Mouse (Mus musculus) fibroblast of lung, adult 2 months (primary cell): ENCODE data around the gene Cnst.

Experiments
- DNase-seq: peaks from one replicate; pipeline ENCODE4 v3.0.0-alpha.2; 2011; ENCODE audit warnings: low read depth

Gene Cnst

DNA sequence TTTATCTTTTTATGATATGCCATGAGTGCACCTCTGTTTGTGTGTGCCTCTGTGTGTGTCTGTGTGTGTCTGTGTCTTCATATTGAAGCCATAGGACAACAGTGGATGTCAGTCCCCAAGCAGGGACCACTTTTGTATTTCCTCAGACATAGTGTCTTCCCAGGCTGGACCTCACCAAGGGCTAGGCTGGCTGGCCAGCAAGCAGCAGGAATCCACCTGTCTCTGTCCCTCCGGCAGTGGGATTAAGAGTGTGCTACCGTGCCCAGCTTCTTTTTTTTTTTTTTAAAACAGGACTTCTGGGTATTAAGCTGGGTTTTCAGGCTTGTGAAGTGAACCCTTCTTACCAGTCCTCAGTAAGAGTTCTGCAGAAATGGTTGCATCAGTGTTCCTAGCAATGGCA is 46.0 kb downstream of the Cnst start:
- DNase-seq = no peak

GRCm38 (mm10) chr1:179592972-179593371 is 46.8 kb downstream of the Cnst start:
- no peak for DNase-seq

DNA sequence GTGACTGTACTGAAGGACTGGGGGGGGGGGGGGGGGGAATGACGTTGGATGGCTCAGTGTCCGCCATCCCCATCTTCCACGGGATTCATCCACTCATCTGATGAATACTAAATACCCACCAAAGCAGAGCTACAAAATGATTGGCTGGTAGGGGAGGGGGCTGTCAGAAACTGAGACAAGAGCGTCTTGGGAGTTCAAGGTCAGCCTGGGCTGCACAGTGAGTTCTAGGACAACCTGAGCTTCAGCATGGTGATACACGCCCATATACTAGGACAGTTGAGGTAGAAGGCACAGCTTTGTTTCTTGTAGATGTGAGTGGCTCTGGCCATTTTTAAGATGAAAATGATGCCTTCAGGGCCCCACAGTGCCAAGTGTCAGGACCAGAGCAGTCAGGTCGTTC is 52.2 kb downstream of the Cnst start:
- no peak for DNase-seq

DNA sequence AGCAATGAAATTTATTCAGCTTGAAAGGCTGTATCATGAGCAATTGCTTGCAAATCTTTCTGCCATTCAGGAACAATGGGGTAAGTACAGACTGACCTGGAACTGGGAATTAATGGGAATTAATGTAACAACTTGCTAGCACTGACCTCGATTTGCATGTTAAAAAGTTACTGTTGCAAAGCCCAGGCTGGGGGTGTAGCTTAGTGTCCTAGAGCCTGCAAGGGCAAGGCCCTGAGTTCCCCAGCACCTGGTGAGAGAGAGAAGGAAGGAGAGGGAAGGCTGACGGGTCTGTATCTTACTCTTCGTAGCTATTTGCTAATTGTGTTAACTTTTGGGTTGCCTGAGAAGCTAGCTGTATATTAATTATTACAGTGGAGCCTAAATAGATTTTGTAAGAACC is 58.4 kb downstream of the Cnst start:
- no peak for DNase-seq

GRCm38 (mm10) chr1:179606004-179606723 is 60.0 kb downstream of the Cnst start:
- no peak for DNase-seq

DNA sequence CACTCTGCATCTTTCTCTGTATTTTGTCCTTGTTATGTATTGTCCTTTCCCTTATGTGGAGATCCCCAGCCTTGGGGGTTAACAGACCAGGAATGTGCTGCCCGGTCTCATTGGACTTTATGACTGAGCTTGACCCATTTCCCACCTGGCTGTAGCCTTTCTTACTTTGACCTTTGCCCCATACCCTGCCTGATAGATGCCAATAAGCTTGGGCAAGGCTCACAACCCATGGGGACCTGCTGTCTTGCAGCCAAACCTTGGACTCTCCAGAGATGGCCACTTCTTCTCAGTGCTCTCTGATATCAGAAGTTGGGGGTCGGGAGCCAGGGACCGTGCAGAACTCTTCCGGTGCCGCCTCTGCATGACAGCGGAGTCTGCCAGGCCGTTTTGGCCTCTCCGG is 62.4 kb downstream of the Cnst start:
- DNase-seq = no peak

GRCm38 (mm10) chr1:179609724-179610505 is 63.7 kb downstream of the Cnst start:
- DNase-seq = no peak

DNA sequence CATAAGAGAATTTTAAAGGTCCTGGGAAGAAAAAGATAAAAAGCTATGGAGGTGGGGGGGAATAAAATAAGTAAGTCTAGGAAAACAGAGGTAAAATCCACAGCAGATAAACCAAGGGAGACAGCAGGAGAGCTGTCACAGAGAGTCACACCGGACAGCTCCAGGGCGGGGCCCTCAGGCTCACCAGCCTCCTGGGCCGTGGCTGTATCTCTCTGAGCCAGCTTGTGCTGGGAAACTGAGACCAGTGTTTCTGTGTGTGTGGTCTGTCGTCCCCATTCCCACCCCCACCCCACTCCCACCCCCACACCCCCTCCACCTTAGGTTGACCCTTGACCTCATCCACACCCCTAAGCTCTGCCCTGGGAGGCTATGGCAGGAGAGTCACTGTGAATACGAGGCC is 65.0 kb downstream of the Cnst start:
- no peak for DNase-seq

GRCm38 (mm10) chr1:179612418-179612817 is 66.2 kb downstream of the Cnst start:
- no peak for DNase-seq

GRCm38 (mm10) chr1:179612986-179613505 is 66.9 kb downstream of the Cnst start:
- DNase-seq = no peak

- no peak for DNase-seq
These were observed 71.3 kb downstream of the Cnst start for GRCm38 (mm10) chr1:179617426-179617825.

DNA sequence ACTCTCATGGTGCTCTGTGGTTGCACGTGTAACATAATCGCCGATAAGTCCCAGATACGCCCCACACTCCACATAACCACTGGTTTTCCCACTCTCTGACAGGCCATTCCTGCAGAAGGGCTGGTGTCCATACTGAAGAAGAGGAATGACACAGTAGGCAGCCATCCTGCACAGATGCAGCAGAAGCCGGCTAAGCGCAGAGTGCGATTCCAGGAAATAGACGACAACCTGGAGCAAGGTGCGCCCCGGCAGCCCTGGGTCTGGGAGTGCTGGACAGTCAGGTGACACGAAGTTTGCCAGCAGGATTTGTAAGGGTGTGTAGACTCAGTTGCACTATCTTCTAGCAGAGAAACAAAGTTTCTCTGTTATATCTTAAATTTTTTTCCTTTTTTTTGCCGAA is 76.5 kb downstream of the Cnst start:
- no peak for DNase-seq

DNA sequence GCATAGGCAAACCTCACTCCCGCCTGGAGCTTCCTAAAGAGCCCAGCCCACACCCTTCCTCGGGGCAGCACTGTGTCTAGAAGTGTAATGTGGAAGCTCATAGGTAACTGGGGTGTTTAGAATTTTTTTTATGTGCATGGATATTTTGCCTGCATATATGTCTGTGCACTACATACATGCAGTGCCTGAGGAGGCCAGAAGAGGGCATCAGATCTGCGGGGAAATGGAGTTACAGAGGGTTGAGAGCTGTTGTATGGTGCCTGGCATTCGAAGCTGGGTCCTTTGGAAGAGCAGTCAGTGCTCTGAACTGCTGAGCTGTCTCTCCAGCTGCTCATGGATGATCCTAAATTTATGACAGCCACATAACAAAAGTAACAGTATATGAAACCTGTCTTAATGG is 77.5 kb downstream of the Cnst start:
- no peak for DNase-seq

- DNase-seq = peak; percentile 13
These were observed 78.2 kb downstream of the Cnst start for GRCm38 (mm10) chr1:179624354-179624753.

- DNase-seq = no peak
These were observed 81.7 kb downstream of the Cnst start for GRCm38 (mm10) chr1:179627855-179628254.

DNA sequence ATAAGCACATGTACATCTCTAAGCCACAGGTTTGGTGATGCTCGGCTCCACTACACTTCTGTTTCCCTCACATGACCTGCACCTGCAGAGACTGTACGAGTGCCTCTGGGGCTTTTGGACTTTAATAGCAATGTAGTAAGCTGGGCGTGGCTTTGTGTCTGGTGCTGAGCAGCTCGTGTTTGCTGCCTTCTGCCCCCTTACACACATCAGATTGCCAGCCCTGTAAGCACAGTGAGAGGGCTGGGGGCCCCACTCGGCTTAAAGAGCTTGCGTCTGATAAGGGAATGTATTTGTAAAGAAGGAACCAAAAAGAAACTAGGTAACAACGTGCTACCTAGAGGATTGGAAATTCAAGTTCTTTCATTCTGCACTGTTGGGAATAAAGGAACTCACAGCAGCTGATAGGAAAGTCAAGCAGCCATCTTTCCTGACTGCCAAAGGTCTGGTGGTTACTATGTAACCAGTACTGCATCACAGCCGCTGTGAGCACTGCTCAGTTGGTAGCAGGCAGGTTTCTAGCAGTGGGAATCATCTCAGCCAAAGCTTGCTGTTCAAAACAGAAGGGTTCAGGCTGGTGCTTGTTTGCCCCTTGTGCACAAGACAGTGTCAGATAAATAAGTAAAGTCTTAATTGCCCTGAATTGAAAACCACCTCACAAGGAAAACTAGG is 82.4 kb downstream of the Cnst start:
- DNase-seq = no peak

DNA sequence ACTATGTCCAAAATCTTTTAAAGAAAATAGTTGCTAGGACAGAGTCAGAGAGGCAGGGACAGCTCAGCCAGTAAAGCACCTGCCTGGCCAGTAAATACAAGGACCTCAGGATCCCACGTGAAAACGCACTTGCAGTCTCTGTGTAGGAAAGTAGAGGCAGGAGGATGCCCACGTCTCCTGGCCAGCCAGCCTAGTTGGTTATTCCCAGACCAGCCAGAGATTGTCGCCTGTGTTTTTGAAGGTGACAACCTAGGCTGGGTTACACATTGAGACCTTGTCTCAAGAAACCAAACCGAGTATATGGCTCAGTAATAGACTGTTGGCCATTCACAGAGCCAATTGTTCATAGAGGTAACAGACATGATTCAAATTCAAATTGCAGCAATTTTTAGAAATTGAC is 83.1 kb downstream of the Cnst start:
- no peak for DNase-seq

- DNase-seq = no peak
These were observed 86.7 kb downstream of the Cnst start for GRCm38 (mm10) chr1:179632746-179633413.

DNA sequence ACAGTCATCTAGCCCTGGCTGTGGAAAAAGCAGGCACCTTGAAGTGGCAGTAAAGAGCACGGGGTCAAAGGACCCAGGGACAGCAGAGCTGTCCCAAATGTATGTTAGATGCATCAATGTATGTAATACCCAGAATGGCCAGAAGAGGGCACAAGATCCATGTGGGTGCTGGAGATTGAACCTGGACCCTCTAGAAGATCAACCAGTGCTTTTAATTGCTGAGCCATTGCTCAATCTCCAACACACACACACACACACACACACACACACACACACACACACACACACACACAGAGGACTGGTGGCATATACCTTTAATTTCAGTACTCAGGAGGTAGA is 87.2 kb downstream of the Cnst start:
- no peak for DNase-seq

- DNase-seq = no peak
These were observed 88.0 kb downstream of the Cnst start for GRCm38 (mm10) chr1:179634159-179634558.

GRCm38 (mm10) chr1:179642726-179643125 is 96.6 kb downstream of the Cnst start:
- no peak for DNase-seq

DNA sequence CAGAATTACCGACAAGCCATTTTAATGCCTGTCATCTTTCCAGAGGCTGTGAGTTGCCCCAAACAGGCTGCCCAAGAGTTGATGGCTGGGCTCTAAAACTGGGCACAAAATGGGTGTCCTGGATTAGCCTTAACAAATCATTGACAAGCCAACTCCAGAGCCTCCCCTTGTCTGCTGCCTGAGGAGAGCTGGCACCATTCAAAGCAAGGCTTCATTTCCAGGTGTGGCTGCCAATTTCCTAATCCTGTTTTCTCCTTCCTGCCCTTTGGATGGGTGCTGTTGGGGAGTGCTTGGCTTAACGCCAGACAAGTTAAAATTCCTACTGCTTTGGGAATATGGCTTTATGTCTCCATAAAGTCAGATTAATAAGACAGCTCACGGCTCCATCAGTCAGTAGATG is 98.0 kb downstream of the Cnst start:
- DNase-seq = no peak
